Comparison of ENCODE assay signal across 14 mouse cellular contexts in the genomic region with DNA sequence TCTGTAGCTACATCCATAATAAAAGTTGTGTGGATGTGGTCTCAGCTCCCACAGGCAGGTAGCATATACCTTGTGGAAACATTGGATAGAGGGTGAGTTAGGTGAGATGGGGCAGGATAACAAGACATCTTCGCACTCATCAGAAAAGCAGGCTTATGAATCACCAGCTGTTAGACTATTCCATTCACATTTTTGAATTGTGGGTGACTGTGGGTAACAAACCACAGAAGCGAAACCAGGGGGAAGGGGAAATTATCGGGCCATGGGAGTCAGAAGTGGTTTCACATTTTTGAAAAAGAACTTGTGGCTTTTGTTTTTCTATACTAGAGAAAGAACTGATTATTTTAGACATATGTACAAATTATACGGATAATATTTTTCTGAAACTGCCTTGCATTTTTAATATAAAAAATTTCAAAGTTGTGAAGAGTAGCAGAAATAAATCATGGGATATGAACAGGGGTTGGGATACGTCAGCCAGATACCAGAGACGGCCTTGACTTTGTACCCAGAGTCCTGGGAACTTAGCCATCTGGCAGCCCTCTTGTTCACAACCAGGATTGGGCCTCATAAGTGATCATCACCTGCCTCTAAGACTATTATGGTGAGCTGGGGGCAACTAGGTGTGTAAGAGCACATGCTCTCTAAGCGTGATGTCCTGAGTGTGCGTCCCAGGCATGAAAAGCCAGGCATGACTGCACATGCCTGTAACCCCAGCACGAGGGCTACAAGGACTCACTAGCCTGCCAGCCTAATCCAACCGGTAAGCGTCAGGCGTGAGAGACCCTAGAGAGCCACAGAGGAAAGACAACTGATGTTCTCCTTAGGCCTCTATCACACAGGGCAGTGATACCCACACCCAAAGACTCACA. TPM values are rescaled to one million over a fixed set of nuclear protein-coding genes. Genes with fewer than 3 reads are reported as not detected.
DNase-seq lines count a peak whose midpoint lies in the region; ATAC-seq and TF ChIP-seq lines count a peak whose summit lies in the region.
"Had no signal": no experiment of that assay in that cellular context is flagged by ENCODE, and none has a peak within 500 bp of the region (broad histone marks: within the 10 kb centered on the region; RNA-seq: fewer than 3 reads in every experiment).

No protein-coding gene starts in this region.

- no peak overlapping the region for H3K4me3 ChIP-seq in kidney, adult 2 months (ENCODE audit: insufficient read depth, low read depth, low read length)
- no peak overlapping the region for H3K4me3 ChIP-seq in CH12.LX (replicated peaks in 1 of 3; ENCODE audit: low read depth in 2 of 3, low read length in 2 of 3, poor library complexity in 1 of 3)
- no peak overlapping the region for H3K4me3 ChIP-seq in limb, embryonic 10.5 days
- H3K4me3 ChIP-seq: heart, embryonic 13.5 days; limb, embryonic 13.5 days; megakaryocyte, embryonic 14.5 days; neural tube, embryonic 15.5 days had no signal

- in situ Hi-C loops in CH12.LX (cut with MboI; ENCODE audit: low pct_ligation_motif_present, low pct_unique_long_range_greater_than_20kb, low sequenced_read_pairs) = no loop called here

- H3K9ac ChIP-seq in CH12.LX (ENCODE audit: insufficient read depth, low read depth) = no peak overlapping the region
- H3K9ac ChIP-seq: heart, embryonic 13.5 days; limb, embryonic 13.5 days; lung, embryonic 14.5 days; neural tube, embryonic 15.5 days had no signal

- H3K9me3 ChIP-seq in CH12.LX (replicated peaks; ENCODE audit: low read length) = peaks cover 5% of the 10 kb centered on the region
- no peaks in the 10 kb centered on the region for H3K9me3 ChIP-seq in limb, embryonic 10.5 days (replicated peaks)
- H3K9me3 ChIP-seq: heart, embryonic 13.5 days; limb, embryonic 13.5 days; neural tube, embryonic 15.5 days had no signal

- dilution Hi-C loops in CH12.LX (cut with MboI; ENCODE audit: extremely low pct_ligation_motif_present, extremely low pct_unique_long_range_greater_than_20kb, low sequenced_read_pairs) = no loop called here

- no peaks in the 10 kb centered on the region for H3K79me2 ChIP-seq in CH12.LX (replicated peaks; ENCODE audit: control insufficient read depth, extremely low read depth, insufficient read depth, poor library complexity, severe bottlenecking)

- WGBS in kidney, adult 2 months = 69% methylated on average over 12 of the region's 12 CpGs
- WGBS in limb, embryonic 10.5 days = 88% methylated on average over 12 of the region's 12 CpGs

- H3K27me3 ChIP-seq in kidney, adult 2 months (replicated peaks; ENCODE audit: control insufficient read depth, insufficient read depth, low read length) = no peaks in the 10 kb centered on the region
- no peaks in the 10 kb centered on the region for H3K27me3 ChIP-seq in CH12.LX (replicated peaks)
- no peaks in the 10 kb centered on the region for H3K27me3 ChIP-seq in limb, embryonic 10.5 days (ENCODE audit: low read depth, poor library complexity, severe bottlenecking)
- H3K27me3 ChIP-seq: heart, embryonic 13.5 days; limb, embryonic 13.5 days; neural tube, embryonic 15.5 days had no signal

- H3K4me2 ChIP-seq in CH12.LX (ENCODE audit: insufficient read depth, low read depth, poor library complexity, severe bottlenecking) = no peak overlapping the region
- H3K4me2 ChIP-seq: heart, embryonic 13.5 days; limb, embryonic 13.5 days; lung, embryonic 14.5 days; neural tube, embryonic 15.5 days had no signal

- peak; percentile 23 for TF ChIP-seq EP300 in CH12.LX (IDR thresholded peaks at IDR 0.05; ENCODE audit: low read length)

- no peaks in the 10 kb centered on the region for H3K36me3 ChIP-seq in kidney, adult 2 months (ENCODE audit: control insufficient read depth, insufficient read depth, low read length)
- no peaks in the 10 kb centered on the region for H3K36me3 ChIP-seq in CH12.LX (replicated peaks in 1 of 2; ENCODE audit: control insufficient read depth in 1 of 2, insufficient read depth in 1 of 2, low read length in 1 of 2)
- H3K36me3 ChIP-seq in limb, embryonic 10.5 days = no peaks in the 10 kb centered on the region
- H3K36me3 ChIP-seq: heart, embryonic 13.5 days; limb, embryonic 13.5 days; neural tube, embryonic 15.5 days had no signal

- 0 out of 2 replicates have a peak, but pooled peaks have one; percentile 45 for ATAC-seq in megakaryocyte progenitor cell, adult 5-6 weeks (replicated peaks; ENCODE audit: poor library complexity)

- TF ChIP-seq RAD21 in CH12.LX (IDR thresholded peaks at IDR 0.05; ENCODE audit: low read depth, low read length) = no peak

- H3K27ac ChIP-seq in kidney, adult 2 months (ENCODE audit: insufficient read depth, low read depth, low read length) = no peak overlapping the region; the same call in 1 of the 2 replicates
- no peak overlapping the region for H3K27ac ChIP-seq in CH12.LX (ENCODE audit: insufficient read depth, low read depth)
- no peak overlapping the region for H3K27ac ChIP-seq in limb, embryonic 10.5 days
- H3K27ac ChIP-seq: heart, embryonic 13.5 days; limb, embryonic 13.5 days; neural tube, embryonic 15.5 days had no signal

- no peak for TF ChIP-seq CTCF in kidney, adult 2 months (conservative IDR thresholded peaks at IDR 0.05; ENCODE audit: insufficient read depth, insufficient read length, low read depth, low read length)
- no peak for TF ChIP-seq CTCF in CH12.LX (conservative IDR thresholded peaks at IDR 0.05 in 1 of 2, IDR thresholded peaks at IDR 0.05 in 1 of 2; ENCODE audit: low read depth in 2 of 2, low read length in 2 of 2)

- peak; percentile 87 for DNase-seq in kidney, adult 2 months
- no peak for DNase-seq in kidney, postnatal 14 days
- peak; percentile 43 for DNase-seq in CH12.LX (ENCODE audit: extremely low read depth)
- peak; percentile 82 for DNase-seq in adrenal gland, postnatal 14 days
- no peak for DNase-seq in frontal cortex, postnatal 14 days (ENCODE audit: low spot score in 2 of 2)
- no peak for DNase-seq in limb, embryonic 10.5 days (ENCODE audit: low spot score)
- DNase-seq: layer of hippocampus, postnatal 36 days; lung, embryonic 14.5 days; right cerebral cortex, postnatal 14 days had no signal

- no peak for TF ChIP-seq POLR2A in kidney, adult 2 months (IDR thresholded peaks at IDR 0.05; ENCODE audit: low read depth, low read length)
- TF ChIP-seq POLR2A in CH12.LX (IDR thresholded peaks at IDR 0.05; ENCODE audit: low read depth, low read length) = no peak

- peaks cover 2% of the 10 kb centered on the region; the same call in 1 of the 2 replicates for H3K4me1 ChIP-seq in kidney, adult 2 months (ENCODE audit: control insufficient read depth, insufficient read depth, low read length)
- H3K4me1 ChIP-seq in CH12.LX (ENCODE audit: control insufficient read depth in 1 of 2, insufficient read depth in 2 of 2) = peaks cover 7 to 19% of the 10 kb centered on the region in 2 experiments
- no peaks in the 10 kb centered on the region for H3K4me1 ChIP-seq in limb, embryonic 10.5 days
- H3K4me1 ChIP-seq: heart, embryonic 13.5 days; limb, embryonic 13.5 days; neural tube, embryonic 15.5 days had no signal

TF ChIP-seq in CH12.LX, 34 proteins besides CTCF, POLR2A, EP300 and RAD21 (continues in another document):
- TF ChIP-seq MYC (IDR thresholded peaks at IDR 0.05; ENCODE audit: low read depth, low read length) = peak; percentile 53
- TF ChIP-seq JUN (IDR thresholded peaks at IDR 0.05; ENCODE audit: insufficient read depth, low read depth, low read length) = no peak
- peak; percentile 52 for TF ChIP-seq ETS1 (conservative IDR thresholded peaks at IDR 0.05; ENCODE audit: low read depth, low read length)
- no peak for TF ChIP-seq ZNF384 (IDR thresholded peaks at IDR 0.05; ENCODE audit: low read depth, low read length)
- TF ChIP-seq BHLHE40 (IDR thresholded peaks at IDR 0.05; ENCODE audit: low read depth, low read length) = peak; percentile 82
- TF ChIP-seq CHD2 (IDR thresholded peaks at IDR 0.05; ENCODE audit: low read length) = no peak
- TF ChIP-seq JUND (conservative IDR thresholded peaks at IDR 0.05; ENCODE audit: low read depth, low read length) = no peak
- no peak for TF ChIP-seq HCFC1 (IDR thresholded peaks at IDR 0.05; ENCODE audit: low read depth, low read length)
- TF ChIP-seq USF2 (conservative IDR thresholded peaks at IDR 0.05; ENCODE audit: low read depth, low read length) = no peak
- TF ChIP-seq NRF1 (IDR thresholded peaks at IDR 0.05; ENCODE audit: low read depth, low read length) = no peak
- no peak for TF ChIP-seq ZKSCAN1 (IDR thresholded peaks at IDR 0.05; ENCODE audit: borderline replicate concordance, low read depth, low read length)
- no peak for TF ChIP-seq USF1 (IDR thresholded peaks at IDR 0.05; ENCODE audit: low read depth, low read length)
- peak; percentile 47; the same call in 1 of the 2 replicates for TF ChIP-seq SIN3A (IDR thresholded peaks at IDR 0.05; ENCODE audit: low read length)
- TF ChIP-seq MXI1 (IDR thresholded peaks at IDR 0.05; ENCODE audit: low read depth, low read length) = peak; percentile 64; the same call in 1 of the 2 replicates
- TF ChIP-seq UBTF (IDR thresholded peaks at IDR 0.05; ENCODE audit: low read depth, low read length) = no peak
- no peak for TF ChIP-seq POLR2AphosphoS2 (IDR thresholded peaks at IDR 0.05; ENCODE audit: low read depth, low read length)
- no peak for TF ChIP-seq ZC3H11A (IDR thresholded peaks at IDR 0.05; ENCODE audit: low read depth, low read length)
- peak; percentile 81 for TF ChIP-seq MAX (IDR thresholded peaks at IDR 0.05; ENCODE audit: low read length)
- TF ChIP-seq TCF12 (IDR thresholded peaks at IDR 0.05; ENCODE audit: low read depth, low read length) = no peak
- no peak for TF ChIP-seq RCOR1 (conservative IDR thresholded peaks at IDR 0.05; ENCODE audit: low read depth, low read length)
- no peak for TF ChIP-seq PAX5 (IDR thresholded peaks at IDR 0.05; ENCODE audit: low read length)

RNA-seq across cellular contexts. Expression of gene Elk4, which starts 14.0 kb away (rescaled TPM):
- polyA plus RNA-seq in kidney, adult 2 months (2012; rRNA removed) = 18.4 and 27.8 TPM in 2 replicates
- total RNA-seq in CH12.LX (2012; rRNA removed) (18.9 and 21.0 TPM in 2 replicates), CH12.LX (2014; rRNA removed) (12.8 and 16.8 TPM in 2 replicates)
- polyA plus RNA-seq in CH12.LX (2012; ENCODE audit: insufficient read length, low read depth) = 16.1 and 17.4 TPM in 2 replicates
- total RNA-seq in adrenal gland, postnatal 14 days (2021) = 116 and 135 TPM in 2 replicates
- 87.7 and 98.6 TPM in 2 replicates for total RNA-seq in megakaryocyte progenitor cell, adult 5-6 weeks (2015)
- 44.3 and 73.1 TPM in 2 replicates for total RNA-seq in megakaryocyte progenitor cell, adult 5-6 weeks (2017)
- 10.6 and 15.2 TPM in 2 replicates for polyA plus RNA-seq in limb, embryonic 10.5 days (2016; fragmentation: Nextera tagmentation; extraction: Ambion mirVana)

RNA-seq across cellular contexts. Expression of gene Slc45a3, which starts 30.6 kb away (rescaled TPM):
- 30.5 and 37.8 TPM in 2 replicates for polyA plus RNA-seq in kidney, adult 2 months (2012; rRNA removed)
- 0.47 and 0.55 TPM in 2 replicates for total RNA-seq in CH12.LX (2012; rRNA removed)
- 0.11 and 0.16 TPM in 2 replicates for total RNA-seq in CH12.LX (2014; rRNA removed)
- 0.15 and 0.20 TPM in 2 replicates for polyA plus RNA-seq in CH12.LX (2012; ENCODE audit: insufficient read length, low read depth)
- total RNA-seq in adrenal gland, postnatal 14 days (2021) = 15.5 and 18.3 TPM in 2 replicates
- 1.6 and 2.7 TPM in 2 replicates for total RNA-seq in megakaryocyte progenitor cell, adult 5-6 weeks (2015)
- 1.1 and 1.6 TPM in 2 replicates for total RNA-seq in megakaryocyte progenitor cell, adult 5-6 weeks (2017)
- polyA plus RNA-seq in limb, embryonic 10.5 days (2016; fragmentation: Nextera tagmentation; extraction: Ambion mirVana) = 1.7 and 2.0 TPM in 2 replicates

Comparison
In these comparisons a context has a peak if more than half of its experiments do, and no peak if none do; other contexts are left out.
1. DNase-seq: peak in kidney, adult 2 months (single experiment), CH12.LX (single experiment) and adrenal gland, postnatal 14 days (single experiment); none in kidney, postnatal 14 days (single experiment), frontal cortex, postnatal 14 days (0 of 2) and limb, embryonic 10.5 days (single experiment).